Mouse (Mus musculus): Measurements from ENCODE around the gene Rasgef1b. TPM values are rescaled to one million over a fixed set of nuclear protein-coding genes. Genes with fewer than 3 reads are reported as not detected.

Rasgef1b gene
- polyA plus RNA-seq, 1 experiment from 2014 or later = 28.6 TPM

GRCm38 (mm10) chr5:99248501-99248900, 480.4 kb downstream of the Rasgef1b start:
- Histone ChIP-seq H3K9me3 (ENCODE audit: control insufficient read depth, low read length) (no peaks in the 10 kb centered on the region), H3K36me3 (ENCODE audit: control insufficient read depth, insufficient read depth, low read length) (no peaks in the 10 kb centered on the region), H3K27me3 (ENCODE audit: control insufficient read depth, insufficient read depth, low read length) (peaks cover 22% of the 10 kb centered on the region), H3K4me2 (peak overlapping the region; percentile 11; the same call in 1 of the 2 replicates), H3K9ac (ENCODE audit: low read length) (peak overlapping the region; percentile 40; the same call in 1 of the 2 replicates), H3K27ac (ENCODE audit: low read depth, low read length) (peak overlapping the region; percentile 20; the same call in 1 of the 2 replicates), H3K4me1 (ENCODE audit: control insufficient read depth, insufficient read depth, low read length) (peaks cover 30% of the 10 kb centered on the region), H3K4me3 (ENCODE audit: low read depth, low read length) (no peak overlapping the region)
- ATAC-seq (ENCODE audit: low FRiP score) (peak; percentile 47), DNase-seq (ENCODE audit: low spot score, missing footprints) (peak; percentile 100)
- WGBS = 3% methylated on average over 7 of the region's 7 CpGs

GRCm38 (mm10) chr5:99247915-99248314, 480.9 kb downstream of the Rasgef1b start:
- Histone ChIP-seq H3K4me3 (ENCODE audit: low read depth, low read length) (no peak overlapping the region), H3K4me2 (no peak overlapping the region), H3K9ac (ENCODE audit: low read length) (no peak overlapping the region), H3K27ac (ENCODE audit: low read depth, low read length) (no peak overlapping the region), H3K4me1 (ENCODE audit: control insufficient read depth, insufficient read depth, low read length) (peaks cover 30% of the 10 kb centered on the region), H3K9me3 (ENCODE audit: control insufficient read depth, low read length) (no peaks in the 10 kb centered on the region), H3K27me3 (ENCODE audit: control insufficient read depth, insufficient read depth, low read length) (peaks cover 20% of the 10 kb centered on the region), H3K36me3 (ENCODE audit: control insufficient read depth, insufficient read depth, low read length) (no peaks in the 10 kb centered on the region)
- ATAC-seq (ENCODE audit: low FRiP score) (no peak), DNase-seq (ENCODE audit: low spot score, missing footprints) (no peak)
- 90% methylated on average over 6 of the region's 6 CpGs for WGBS

- no peak overlapping the region for H3K4me2 ChIP-seq
- DNase-seq (ENCODE audit: low spot score, missing footprints) (no peak), ATAC-seq (ENCODE audit: low FRiP score) (no peak)
- H3K9me3 ChIP-seq (ENCODE audit: control insufficient read depth, low read length) = no peaks in the 10 kb centered on the region
- no peak overlapping the region for H3K27ac ChIP-seq (ENCODE audit: low read depth, low read length)
- 77% methylated on average over 7 of the region's 7 CpGs for WGBS
- no peak overlapping the region for H3K4me3 ChIP-seq (ENCODE audit: low read depth, low read length)
- peaks cover 30% of the 10 kb centered on the region for H3K4me1 ChIP-seq (ENCODE audit: control insufficient read depth, insufficient read depth, low read length)
- no peak overlapping the region for H3K9ac ChIP-seq (ENCODE audit: low read length)
- H3K27me3 ChIP-seq (ENCODE audit: control insufficient read depth, insufficient read depth, low read length) = peaks cover 20% of the 10 kb centered on the region
- H3K36me3 ChIP-seq (ENCODE audit: control insufficient read depth, insufficient read depth, low read length) = no peaks in the 10 kb centered on the region
These were observed 481.4 kb downstream of the Rasgef1b start for GRCm38 (mm10) chr5:99247441-99247840.

DNA sequence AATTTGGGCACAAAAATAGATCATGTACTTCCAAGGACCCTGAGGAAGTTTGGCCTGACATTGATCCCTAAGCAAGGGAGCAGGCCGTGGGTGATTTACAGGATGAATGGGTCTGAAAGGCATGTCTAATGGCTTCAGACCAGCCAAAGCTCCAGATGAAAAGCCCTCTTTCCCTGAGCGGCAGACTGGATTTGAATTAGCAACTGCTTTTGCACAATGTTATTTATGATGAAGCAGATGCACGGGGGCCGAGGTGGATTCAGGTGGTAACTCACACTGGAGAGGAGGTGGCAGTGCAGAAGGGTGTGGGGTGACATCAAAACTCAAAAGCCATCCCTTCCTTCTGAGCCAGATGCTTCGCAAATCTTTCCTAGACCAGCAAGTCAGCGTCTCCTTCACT, 481.9 kb downstream of the Rasgef1b start:
- H3K27me3 ChIP-seq (ENCODE audit: control insufficient read depth, insufficient read depth, low read length) = peaks cover 19% of the 10 kb centered on the region
- no peak overlapping the region for H3K4me3 ChIP-seq (ENCODE audit: low read depth, low read length)
- no peaks in the 10 kb centered on the region for H3K9me3 ChIP-seq (ENCODE audit: control insufficient read depth, low read length)
- H3K4me1 ChIP-seq (ENCODE audit: control insufficient read depth, insufficient read depth, low read length) = peaks cover 30% of the 10 kb centered on the region
- no peak overlapping the region for H3K9ac ChIP-seq (ENCODE audit: low read length)
- WGBS = 44% methylated on average over 6 of the region's 6 CpGs
- H3K4me2 ChIP-seq = no peak overlapping the region
- ATAC-seq (ENCODE audit: low FRiP score) = no peak
- no peak for DNase-seq (ENCODE audit: low spot score, missing footprints)
- no peak overlapping the region for H3K27ac ChIP-seq (ENCODE audit: low read depth, low read length)
- H3K36me3 ChIP-seq (ENCODE audit: control insufficient read depth, insufficient read depth, low read length) = no peaks in the 10 kb centered on the region

DNA sequence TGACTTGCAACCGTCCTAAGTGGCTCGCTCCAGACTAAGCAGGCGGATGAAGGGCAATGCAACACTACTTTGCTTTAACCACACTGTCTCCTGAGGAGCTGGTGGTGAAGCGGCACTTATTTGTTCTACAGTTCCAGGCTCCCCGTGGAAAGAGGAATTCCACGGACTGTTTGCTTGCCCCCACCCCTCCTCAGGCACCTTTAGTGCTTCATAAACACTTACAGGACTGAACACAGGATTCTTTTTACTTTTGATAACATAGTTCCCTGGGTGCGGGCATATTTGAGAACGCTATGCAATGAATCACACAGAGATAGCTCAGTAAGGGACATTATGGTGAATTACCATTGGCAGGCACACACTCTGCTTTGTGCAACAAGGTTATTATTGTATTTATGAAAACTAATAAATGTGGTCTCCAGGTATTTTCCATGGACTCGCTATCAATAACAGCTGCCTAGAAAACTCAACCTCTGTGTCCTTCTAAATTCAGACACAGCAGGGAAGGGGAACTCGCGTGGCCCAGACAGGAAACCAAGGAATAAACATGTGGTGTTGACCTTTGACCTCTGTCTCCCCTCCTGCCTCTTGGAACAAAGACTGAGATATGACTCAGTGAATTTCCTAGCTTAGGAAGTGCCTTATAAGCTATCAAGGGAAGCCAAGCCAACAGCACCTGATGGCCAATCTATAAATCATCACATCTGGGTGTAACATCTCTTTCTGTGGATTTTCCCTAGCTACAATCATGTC, 486.7 kb downstream of the Rasgef1b start:
- DNase-seq (ENCODE audit: low spot score, missing footprints) (no peak), ATAC-seq (ENCODE audit: low FRiP score) (no peak)
- Histone ChIP-seq H3K4me3 (ENCODE audit: low read depth, low read length) (no peak overlapping the region), H3K9me3 (ENCODE audit: control insufficient read depth, low read length) (no peaks in the 10 kb centered on the region), H3K4me2 (no peak overlapping the region), H3K27me3 (ENCODE audit: control insufficient read depth, insufficient read depth, low read length) (no peaks in the 10 kb centered on the region), H3K36me3 (ENCODE audit: control insufficient read depth, insufficient read depth, low read length) (no peaks in the 10 kb centered on the region), H3K4me1 (ENCODE audit: control insufficient read depth, insufficient read depth, low read length) (peaks cover 12% of the 10 kb centered on the region; the same call in 1 of the 2 replicates), H3K9ac (ENCODE audit: low read length) (no peak overlapping the region), H3K27ac (ENCODE audit: low read depth, low read length) (no peak overlapping the region)
- 69% methylated on average over 11 of the region's 11 CpGs for WGBS

DNA sequence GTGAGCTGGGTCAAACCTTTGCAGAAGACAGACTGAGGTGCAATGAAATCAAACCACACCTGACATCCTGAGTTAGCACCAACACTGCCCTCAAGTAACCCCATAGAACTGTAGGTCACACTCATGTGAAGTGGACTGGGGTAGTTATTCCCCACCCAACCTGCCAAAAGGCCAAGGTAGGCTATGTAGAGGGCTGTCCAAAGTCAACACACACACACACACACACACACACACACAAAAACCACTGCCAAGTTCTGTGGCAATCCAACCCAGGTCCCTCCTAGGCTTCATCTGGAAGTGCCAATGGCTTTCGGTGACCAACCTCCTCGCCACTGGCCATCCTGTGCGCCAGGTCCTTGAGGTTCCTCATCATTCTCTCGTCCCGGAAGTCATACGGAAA, 488.4 kb downstream of the Rasgef1b start:
- Histone ChIP-seq H3K27ac (ENCODE audit: low read depth, low read length) (no peak overlapping the region), H3K9me3 (ENCODE audit: control insufficient read depth, low read length) (no peaks in the 10 kb centered on the region), H3K4me3 (ENCODE audit: low read depth, low read length) (no peak overlapping the region), H3K9ac (ENCODE audit: low read length) (no peak overlapping the region), H3K36me3 (ENCODE audit: control insufficient read depth, insufficient read depth, low read length) (no peaks in the 10 kb centered on the region), H3K4me1 (ENCODE audit: control insufficient read depth, insufficient read depth, low read length) (no peaks in the 10 kb centered on the region), H3K27me3 (ENCODE audit: control insufficient read depth, insufficient read depth, low read length) (no peaks in the 10 kb centered on the region), H3K4me2 (no peak overlapping the region)
- WGBS = 98% methylated on average over 6 of the region's 6 CpGs
- peak; percentile 47 for DNase-seq (ENCODE audit: low spot score, missing footprints)
- no peak for ATAC-seq (ENCODE audit: low FRiP score)

GRCm38 (mm10) chr5:99239677-99240076, 489.2 kb downstream of the Rasgef1b start:
- no peaks in the 10 kb centered on the region for H3K36me3 ChIP-seq (ENCODE audit: control insufficient read depth, insufficient read depth, low read length)
- no peaks in the 10 kb centered on the region for H3K9me3 ChIP-seq (ENCODE audit: control insufficient read depth, low read length)
- no peak overlapping the region for H3K4me2 ChIP-seq
- 90% methylated on average over 9 of the region's 9 CpGs for WGBS
- DNase-seq (ENCODE audit: low spot score, missing footprints) (peak; percentile 19), ATAC-seq (ENCODE audit: low FRiP score) (no peak)
- no peaks in the 10 kb centered on the region for H3K27me3 ChIP-seq (ENCODE audit: control insufficient read depth, insufficient read depth, low read length)
- no peak overlapping the region for H3K9ac ChIP-seq (ENCODE audit: low read length)
- no peaks in the 10 kb centered on the region for H3K4me1 ChIP-seq (ENCODE audit: control insufficient read depth, insufficient read depth, low read length)
- no peak overlapping the region for H3K27ac ChIP-seq (ENCODE audit: low read depth, low read length)
- no peak overlapping the region for H3K4me3 ChIP-seq (ENCODE audit: low read depth, low read length)

- no peak for ATAC-seq (ENCODE audit: low FRiP score)
- H3K9ac ChIP-seq (ENCODE audit: low read length) = no peak overlapping the region
- DNase-seq (ENCODE audit: low spot score, missing footprints) = peak; percentile 41
- H3K36me3 ChIP-seq (ENCODE audit: control insufficient read depth, insufficient read depth, low read length) = peaks cover 6% of the 10 kb centered on the region; the same call in 1 of the 2 replicates
- no peaks in the 10 kb centered on the region for H3K9me3 ChIP-seq (ENCODE audit: control insufficient read depth, low read length)
- H3K4me1 ChIP-seq (ENCODE audit: control insufficient read depth, insufficient read depth, low read length) = no peaks in the 10 kb centered on the region
- H3K27ac ChIP-seq (ENCODE audit: low read depth, low read length) = no peak overlapping the region
- WGBS = 90% methylated on average over 4 of the region's 4 CpGs
- H3K4me3 ChIP-seq (ENCODE audit: low read depth, low read length) = no peak overlapping the region
- no peak overlapping the region for H3K4me2 ChIP-seq
- no peaks in the 10 kb centered on the region for H3K27me3 ChIP-seq (ENCODE audit: control insufficient read depth, insufficient read depth, low read length)
These were observed 490.7 kb downstream of the Rasgef1b start for GRCm38 (mm10) chr5:99238150-99238549.

GRCm38 (mm10) chr5:99236888-99237752, 491.7 kb downstream of the Rasgef1b start:
- Histone ChIP-seq H3K4me3 (ENCODE audit: low read depth, low read length) (no peak overlapping the region), H3K4me2 (no peak overlapping the region), H3K27ac (ENCODE audit: low read depth, low read length) (no peak overlapping the region), H3K9me3 (ENCODE audit: control insufficient read depth, low read length) (no peaks in the 10 kb centered on the region), H3K4me1 (ENCODE audit: control insufficient read depth, insufficient read depth, low read length) (no peaks in the 10 kb centered on the region), H3K9ac (ENCODE audit: low read length) (no peak overlapping the region), H3K27me3 (ENCODE audit: control insufficient read depth, insufficient read depth, low read length) (no peaks in the 10 kb centered on the region), H3K36me3 (ENCODE audit: control insufficient read depth, insufficient read depth, low read length) (peaks cover 6% of the 10 kb centered on the region; the same call in 1 of the 2 replicates)
- WGBS = 86% methylated on average over 11 of the region's 11 CpGs
- ATAC-seq (ENCODE audit: low FRiP score) (no peak), DNase-seq (ENCODE audit: low spot score, missing footprints) (no peak)

All from midbrain, embryonic 11.5 days (tissue).